Mouse (Mus musculus) myocyte (in vitro differentiated cells): ENCODE data around the gene Coro7. TPM values are rescaled to one million over a fixed set of nuclear protein-coding genes. Genes with fewer than 3 reads are reported as not detected.

ENCODE experiments used
- H3K27me3 ChIP-seq: one replicate; pipeline ENCODE4 v1.6.1; 2011; ENCODE audit not compliant: control insufficient read depth, insufficient read depth, insufficient read length
- H3K36me3 ChIP-seq: one replicate; pipeline ENCODE4 v1.6.1; 2011; ENCODE audit not compliant: control insufficient read depth, insufficient read depth
- H3K4me2 ChIP-seq: one replicate; pipeline ENCODE4 v1.6.1; 2011; ENCODE audit warnings: low read depth, control low read depth
- H3K4me3 ChIP-seq: one replicate; pipeline ENCODE4 v1.5.1; 2011; ENCODE audit warnings: mild to moderate bottlenecking, control low read depth, moderate library complexity
- H3K79me2 ChIP-seq: one replicate; pipeline ENCODE4 v1.6.1; 2011; ENCODE audit not compliant: control insufficient read depth, insufficient read depth
- H3ac ChIP-seq: one replicate; pipeline ENCODE4 v1.6.1; 2011; ENCODE audit not compliant: control insufficient read depth, insufficient read length
- CEBPB ChIP-seq: IDR thresholded peaks from 2 replicates; pipeline ENCODE4 v1.6.1; 2011; ENCODE audit warnings: mild to moderate bottlenecking, moderate library complexity; ENCODE audit not compliant: poor library complexity, insufficient read depth, severe bottlenecking
- E2F4 ChIP-seq: IDR thresholded peaks from one replicate; pipeline ENCODE4 v1.6.1; 2011; ENCODE audit warnings: mild to moderate bottlenecking, control low read depth, moderate library complexity; ENCODE audit not compliant: insufficient read depth
- MAX ChIP-seq: IDR thresholded peaks from one replicate; pipeline ENCODE4 v1.6.1; 2011; ENCODE audit warnings: low read depth, mild to moderate bottlenecking, control low read depth
- MYOD1 ChIP-seq, 3 experiments: IDR thresholded peaks; one replicate each; pipeline ENCODE4 v1.6.1; 2011; ENCODE audit warnings: control low read depth in 2 of 3, low read depth in 2 of 3, mild to moderate bottlenecking in 2 of 3, moderate library complexity in 1 of 3; ENCODE audit not compliant: insufficient read length in 2 of 3, control insufficient read depth in 1 of 3
- MYOG ChIP-seq, 3 experiments: IDR thresholded peaks; one replicate each; pipeline ENCODE4 v1.6.1; 2011; ENCODE audit warnings: control low read depth in 2 of 3, low read depth in 2 of 3, mild to moderate bottlenecking in 2 of 3; ENCODE audit not compliant: insufficient read length in 2 of 3, control insufficient read depth in 1 of 3, insufficient read depth in 1 of 3
- POLR2A ChIP-seq: IDR thresholded peaks from one replicate; pipeline ENCODE4 v1.6.1; 2011; ENCODE audit warnings: low read depth, mild to moderate bottlenecking, control low read depth, moderate library complexity; ENCODE audit not compliant: insufficient read length
- POLR2AphosphoS2 ChIP-seq: IDR thresholded peaks from one replicate; pipeline ENCODE4 v1.6.1; 2011; ENCODE audit warnings: low read depth, control low read depth; ENCODE audit not compliant: insufficient read length
- REST ChIP-seq: IDR thresholded peaks from one replicate; pipeline ENCODE4 v1.6.1; 2011; ENCODE audit warnings: mild to moderate bottlenecking, control low read depth, moderate library complexity; ENCODE audit not compliant: insufficient read depth, insufficient read length
- SRF ChIP-seq: IDR thresholded peaks from one replicate; pipeline ENCODE4 v1.6.1; 2011; ENCODE audit warnings: low read depth; ENCODE audit not compliant: control insufficient read depth, insufficient read length
- TCF12 ChIP-seq: IDR thresholded peaks from one replicate; pipeline ENCODE4 v1.6.1; 2011; ENCODE audit warnings: mild to moderate bottlenecking, control low read depth; ENCODE audit not compliant: poor library complexity, insufficient read depth, severe bottlenecking
- TCF3 ChIP-seq: IDR thresholded peaks from one replicate; pipeline ENCODE4 v1.6.1; 2011; ENCODE audit warnings: low read depth, control low read depth; ENCODE audit not compliant: insufficient read length
- USF1 ChIP-seq: IDR thresholded peaks from one replicate; pipeline ENCODE4 v1.6.1; 2011; ENCODE audit warnings: low read depth, mild to moderate bottlenecking, control low read depth, moderate library complexity
- polyA plus RNA-seq: library from polyadenylated mRNA; unstranded; fragments of >200 nt; fragmentation: generic; extraction: Trizol; gene quantifications from one replicate; pipeline ENCODE4 v1.2.1, GENCODE M21; 2012; ENCODE audit warnings: missing spikeins

Gene Coro7
- polyA plus RNA-seq, 1 experiment: 15.2 TPM

DNA sequence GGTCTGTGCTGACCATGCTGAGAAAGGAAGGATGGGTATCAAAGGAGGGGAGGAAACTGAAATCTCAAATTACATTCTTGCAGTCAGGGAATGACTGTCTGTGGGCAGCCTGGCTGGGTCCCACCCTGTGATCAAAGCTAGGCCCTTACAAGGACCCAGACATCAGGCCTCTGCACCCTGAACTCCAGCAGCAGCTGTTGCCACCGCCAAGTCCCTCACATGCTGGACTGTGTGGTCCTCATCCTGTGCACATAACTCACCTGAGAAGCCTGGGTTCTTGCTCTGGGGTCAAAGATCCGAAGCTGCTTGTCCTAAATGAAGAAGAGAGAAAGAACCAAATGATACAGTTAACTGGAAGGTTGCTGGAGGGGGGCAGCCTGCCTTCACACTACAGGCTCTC is 18.0 kb downstream of the Coro7 start:
- Histone ChIP-seq H3K79me2 (no peaks in the 10 kb centered on the region), H3K27me3 (no peaks in the 10 kb centered on the region), H3ac (no peak overlapping the region), H3K4me2 (no peak overlapping the region), H3K4me3 (no peak overlapping the region), H3K36me3 (peaks cover 14% of the 10 kb centered on the region)
- TF ChIP-seq SRF: no peak
- peak in 2 of 3 experiments; percentile 68 to 82 for TF ChIP-seq MYOD1 (IDR thresholded peaks at IDR 0.05; ENCODE audit: control insufficient read depth in 1 of 3, insufficient read length in 2 of 3, low read depth in 2 of 3)
- peak in 1 of 3 experiments; percentile 68 for TF ChIP-seq MYOG (IDR thresholded peaks at IDR 0.05; ENCODE audit: control insufficient read depth in 1 of 3, insufficient read depth in 1 of 3, insufficient read length in 2 of 3, low read depth in 2 of 3)

DNA sequence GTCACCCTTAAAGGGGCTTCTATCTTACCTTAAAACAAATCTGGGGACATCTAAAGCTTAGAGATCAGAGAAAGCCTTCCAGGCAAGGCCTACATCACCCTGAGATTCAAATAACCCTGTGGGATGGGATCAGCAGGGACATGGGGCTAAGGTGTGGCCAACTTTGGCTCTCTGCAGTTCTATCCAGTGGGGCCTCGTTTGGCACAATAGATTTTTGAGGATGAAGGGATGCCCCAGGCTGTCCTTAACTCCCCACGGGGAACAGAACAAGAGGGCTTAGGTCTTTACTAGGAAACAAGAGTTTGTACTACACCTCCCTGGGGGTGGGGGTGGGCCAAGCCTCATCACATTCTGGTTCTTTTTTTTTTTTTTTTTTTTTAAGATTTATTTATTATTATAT is 20.3 kb downstream of the Coro7 start:
- H3K79me2 ChIP-seq: no peaks in the 10 kb centered on the region
- peaks cover 6% of the 10 kb centered on the region for H3K36me3 ChIP-seq
- no peak overlapping the region for H3K4me3 ChIP-seq
- H3ac ChIP-seq: no peak overlapping the region
- H3K27me3 ChIP-seq: no peaks in the 10 kb centered on the region
- TF ChIP-seq USF1: no peak
- TF ChIP-seq POLR2A: no peak
- no peak for TF ChIP-seq CEBPB
- TF ChIP-seq REST: no peak
- TF ChIP-seq SRF: no peak
- TF ChIP-seq TCF12: no peak
- TF ChIP-seq MAX: no peak
- TF ChIP-seq TCF3: no peak
- TF ChIP-seq E2F4: no peak
- TF ChIP-seq MYOD1 (IDR thresholded peaks at IDR 0.05; ENCODE audit: control insufficient read depth in 1 of 3, insufficient read length in 2 of 3, low read depth in 2 of 3): no peak
- no peak for TF ChIP-seq POLR2AphosphoS2
- no peak for TF ChIP-seq MYOG (IDR thresholded peaks at IDR 0.05; ENCODE audit: control insufficient read depth in 1 of 3, insufficient read depth in 1 of 3, insufficient read length in 2 of 3, low read depth in 2 of 3)
- no peak overlapping the region for H3K4me2 ChIP-seq

DNA sequence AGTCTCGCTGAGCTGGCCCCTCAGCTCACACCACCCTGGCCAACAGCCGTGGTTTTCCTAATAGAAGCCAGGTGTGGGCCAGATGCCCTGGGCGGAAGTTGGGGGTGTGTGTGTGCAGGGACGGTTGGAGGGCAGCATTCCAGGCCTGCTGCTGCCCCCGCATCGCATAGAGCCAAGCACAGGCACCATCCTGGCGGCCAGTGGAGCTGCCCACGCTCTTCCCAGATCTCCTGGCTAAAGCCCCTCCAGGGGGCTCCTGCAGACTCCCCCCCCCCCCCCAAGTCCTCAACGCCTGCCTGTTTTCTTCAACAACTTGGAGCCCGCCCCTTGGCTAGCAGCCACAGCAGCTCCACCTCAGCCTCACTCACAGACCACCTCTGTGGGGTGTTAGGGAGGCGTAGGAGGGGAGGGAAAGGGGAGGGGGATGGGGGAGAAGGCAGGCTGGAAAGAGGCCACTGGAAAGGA is 20.8 kb downstream of the Coro7 start:
- no peaks in the 10 kb centered on the region for H3K79me2 ChIP-seq
- H3K27me3 ChIP-seq: no peaks in the 10 kb centered on the region
- no peak overlapping the region for H3K4me2 ChIP-seq
- H3K4me3 ChIP-seq: no peak overlapping the region
- no peak for TF ChIP-seq SRF
- TF ChIP-seq MYOD1 (IDR thresholded peaks at IDR 0.05; ENCODE audit: control insufficient read depth in 1 of 3, insufficient read length in 2 of 3, low read depth in 2 of 3): peak in 1 of 3 experiments; percentile 62
- H3K36me3 ChIP-seq: peaks cover 7% of the 10 kb centered on the region
- no peak overlapping the region for H3ac ChIP-seq

DNA sequence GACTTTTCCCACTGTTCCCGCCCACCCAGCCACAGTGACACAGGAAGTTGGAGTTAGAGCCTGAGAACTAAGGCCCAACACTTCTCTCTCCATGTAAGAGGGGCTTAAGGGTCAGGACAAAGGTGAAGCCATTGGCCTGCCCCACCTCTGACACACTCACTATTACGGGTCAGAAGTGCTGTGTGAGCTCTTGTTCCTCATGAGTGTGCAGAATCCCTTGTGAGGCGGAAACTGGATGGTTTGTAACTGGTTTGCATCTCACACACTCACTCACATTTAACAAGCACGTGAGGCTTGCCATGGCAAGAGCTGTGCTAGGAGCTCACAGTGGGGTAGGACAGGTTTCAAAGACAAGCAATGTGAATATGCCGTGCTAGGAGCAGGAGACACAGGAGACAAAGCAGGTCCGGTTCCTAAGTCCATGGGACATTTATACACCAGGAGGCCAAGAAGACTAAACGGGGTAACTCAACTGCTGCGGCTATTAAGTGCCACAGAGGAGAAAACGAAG is 23.0 kb downstream of the Coro7 start:
- Histone ChIP-seq H3K4me3 (no peak overlapping the region), H3ac (no peak overlapping the region), H3K36me3 (peaks cover 24% of the 10 kb centered on the region), H3K27me3 (no peaks in the 10 kb centered on the region), H3K4me2 (no peak overlapping the region), H3K79me2 (no peaks in the 10 kb centered on the region)
- TF ChIP-seq MYOD1 (IDR thresholded peaks at IDR 0.05; ENCODE audit: control insufficient read depth in 1 of 3, insufficient read length in 2 of 3, low read depth in 2 of 3) (no peak), MAX (no peak), MYOG (IDR thresholded peaks at IDR 0.05; ENCODE audit: control insufficient read depth in 1 of 3, insufficient read depth in 1 of 3, insufficient read length in 2 of 3, low read depth in 2 of 3) (no peak), USF1 (no peak), E2F4 (no peak), POLR2AphosphoS2 (no peak), TCF3 (no peak), POLR2A (no peak), CEBPB (no peak), REST (no peak), TCF12 (no peak), SRF (no peak)

DNA sequence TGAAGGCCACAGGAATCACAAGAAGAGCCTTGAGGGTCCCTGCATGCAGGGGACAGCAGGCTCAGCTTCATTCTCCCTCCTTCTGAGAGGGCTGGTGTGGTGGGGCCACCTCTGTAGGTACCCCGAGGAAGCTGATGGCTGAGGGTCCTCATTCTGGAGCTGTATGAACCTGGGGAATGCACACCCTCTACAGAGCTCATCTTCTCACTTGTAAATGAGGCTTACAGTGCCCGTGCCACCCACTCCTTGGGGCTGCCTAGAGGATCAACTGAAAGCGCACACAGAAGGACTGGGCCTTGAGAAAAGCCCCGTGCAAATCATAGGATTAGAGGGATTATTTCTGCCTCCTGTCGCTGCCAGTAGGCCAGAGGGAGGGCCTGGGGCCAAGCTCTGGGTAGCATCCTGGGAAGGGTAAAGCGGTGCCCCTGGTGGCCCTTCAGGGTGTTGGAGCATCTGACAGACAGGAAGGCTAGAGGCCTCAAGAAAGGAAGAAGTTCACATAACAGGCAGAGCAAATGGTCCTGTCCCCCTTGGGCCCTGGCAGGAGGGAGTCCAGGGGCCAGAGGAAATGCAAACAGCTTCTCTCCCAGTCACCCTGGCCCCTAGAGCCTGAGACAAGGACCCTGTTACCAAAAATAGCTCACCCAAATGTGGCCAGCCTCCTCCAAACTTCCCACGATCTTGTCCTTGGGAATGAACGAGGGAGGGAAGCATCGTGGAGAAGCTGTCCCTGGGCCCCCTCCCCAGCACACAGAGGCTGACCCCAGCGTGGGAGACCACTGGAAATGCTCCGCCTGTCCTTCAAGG is 23.6 kb downstream of the Coro7 start:
- Histone ChIP-seq H3K4me2 (peak overlapping the region; percentile 26), H3K4me3 (no peak overlapping the region), H3K79me2 (peaks cover 1% of the 10 kb centered on the region), H3K27me3 (no peaks in the 10 kb centered on the region), H3ac (no peak overlapping the region), H3K36me3 (peaks cover 25% of the 10 kb centered on the region)
- TF ChIP-seq E2F4: no peak
- no peak for TF ChIP-seq TCF12
- TF ChIP-seq CEBPB: no peak
- TF ChIP-seq MYOD1 (IDR thresholded peaks at IDR 0.05; ENCODE audit: control insufficient read depth in 1 of 3, insufficient read length in 2 of 3, low read depth in 2 of 3): peak in 1 of 3 experiments; percentile 3
